Mouse (Mus musculus) midbrain, embryonic 13.5 days (tissue): Measurements from ENCODE around the gene Mtor. TPM values are rescaled to one million over a fixed set of nuclear protein-coding genes. Genes with fewer than 3 reads are reported as not detected.
A peak's percentile ranks its signal among the peaks of the same experiment; 100 is the strongest.

ENCODE experiments used
- ATAC-seq: fragments of 200-750 bp; cut with Nextera tagmentation; 2 replicates; pipeline ENCODE4 v1.8.0; 2017; ENCODE audit warnings: mild to moderate bottlenecking, moderate TSS enrichment, moderate library complexity
- H3K27ac ChIP-seq: fragments of 300-500 bp; sonication (generic); 2 replicates; pipeline ENCODE4 v1.5.1; 2015; ENCODE audit warnings: inconsistent platforms, mild to moderate bottlenecking, moderate library complexity
- H3K27me3 ChIP-seq: fragments of 300-500 bp; sonication (generic); 2 replicates; pipeline ENCODE4 v1.6.1; 2015; ENCODE audit warnings: mild to moderate bottlenecking, inconsistent platforms
- H3K36me3 ChIP-seq: fragments of 300-500 bp; sonication (generic); 2 replicates; pipeline ENCODE4 v1.6.1; 2015; ENCODE audit warnings: mild to moderate bottlenecking, inconsistent platforms
- H3K4me1 ChIP-seq: fragments of 300-500 bp; sonication (generic); replicated peaks from 2 replicates; pipeline ENCODE4 v1.6.1; 2015; ENCODE audit warnings: inconsistent platforms
- H3K4me2 ChIP-seq: fragments of 300-500 bp; sonication (generic); replicated peaks from 2 replicates; pipeline ENCODE4 v1.6.1; 2015; ENCODE audit warnings: moderate library complexity, mild to moderate bottlenecking, inconsistent platforms
- H3K4me3 ChIP-seq: fragments of 300-500 bp; sonication (generic); replicated peaks from 2 replicates; pipeline ENCODE4 v1.5.1; 2015; ENCODE audit warnings: mild to moderate bottlenecking, inconsistent platforms
- H3K9ac ChIP-seq: fragments of 300-500 bp; sonication (generic); replicated peaks from 2 replicates; pipeline ENCODE4 v1.6.1; 2015; ENCODE audit warnings: mild to moderate bottlenecking, inconsistent platforms
- H3K9me3 ChIP-seq: fragments of 300-500 bp; sonication (generic); 2 replicates; pipeline ENCODE4 v1.6.1; 2016; ENCODE audit warnings: mild to moderate bottlenecking, inconsistent platforms
- WGBS: fragments of 180-500 bp; shearing (Covaris S2); methylation state at CpG from one replicate; pipeline ENCODE4 v1.1.7; 2015; 5-methylcytosine and 5-hydroxymethylcytosine counted together
- polyA plus RNA-seq: library from polyadenylated mRNA; unstranded; fragments of >200 nt; fragmentation: Nextera tagmentation; extraction: Ambion mirVana; gene quantifications from 2 replicates; pipeline ENCODE4 v1.2.1, GENCODE M21; 2015

Gene Mtor
- polyA plus RNA-seq, 1 experiment from 2014 or later: 27.3 TPM

GRCm38 (mm10) chr4:148495874-148496689 is 47.7 kb downstream of the Mtor start:
- no peak overlapping the region for H3K4me2 ChIP-seq
- H3K9ac ChIP-seq: no peak overlapping the region
- 84% methylated on average over 25 of the region's 25 CpGs for WGBS
- no peak overlapping the region; the same call in 1 of the 2 replicates for H3K27ac ChIP-seq
- H3K4me1 ChIP-seq: no peaks in the 10 kb centered on the region
- no peaks in the 10 kb centered on the region for H3K27me3 ChIP-seq
- H3K9me3 ChIP-seq: no peaks in the 10 kb centered on the region
- H3K4me3 ChIP-seq: no peak overlapping the region
- ATAC-seq: peak; percentile 70; the same call in 1 of the 2 replicates
- peaks cover 86% of the 10 kb centered on the region for H3K36me3 ChIP-seq

- Histone ChIP-seq H3K9me3 (no peaks in the 10 kb centered on the region), H3K36me3 (peaks cover 95% of the 10 kb centered on the region), H3K27ac (no peak within 1 kb of the TSS), H3K27me3 (no peaks in the 10 kb centered on the region), H3K9ac (no peak within 1 kb of the TSS), H3K4me1 (no peaks in the 10 kb centered on the region), H3K4me2 (no peak within 1 kb of the TSS), H3K4me3 (no peak within 1 kb of the TSS)
- ATAC-seq: no peak
- 67% methylated on average over 4 of the region's 4 CpGs for WGBS
Measured at GRCm38 (mm10) chr4:148500410-148500867, 52.0 kb downstream of the Mtor start, which contains the start of gene Angptl7. TSS of gene Angptl7 (minus strand) at chr4:148500460.

GRCm38 (mm10) chr4:148504497-148504959 is 56.1 kb downstream of the Mtor start:
- H3K9me3 ChIP-seq: no peaks in the 10 kb centered on the region
- no peaks in the 10 kb centered on the region for H3K4me1 ChIP-seq
- WGBS: 91% methylated on average over 8 of the region's 8 CpGs
- no peak overlapping the region for H3K27ac ChIP-seq
- no peak for ATAC-seq
- H3K36me3 ChIP-seq: peaks cover 89% of the 10 kb centered on the region
- H3K4me2 ChIP-seq: no peak overlapping the region
- no peak overlapping the region for H3K4me3 ChIP-seq
- no peak overlapping the region for H3K9ac ChIP-seq
- no peaks in the 10 kb centered on the region for H3K27me3 ChIP-seq

GRCm38 (mm10) chr4:148507585-148507984 is 59.2 kb downstream of the Mtor start:
- no peak overlapping the region for H3K27ac ChIP-seq
- H3K4me3 ChIP-seq: no peak overlapping the region
- no peak overlapping the region for H3K9ac ChIP-seq
- no peak overlapping the region for H3K4me2 ChIP-seq
- H3K27me3 ChIP-seq: no peaks in the 10 kb centered on the region
- no peak for ATAC-seq
- no peaks in the 10 kb centered on the region for H3K9me3 ChIP-seq
- no peaks in the 10 kb centered on the region for H3K4me1 ChIP-seq
- H3K36me3 ChIP-seq: peaks cover 77% of the 10 kb centered on the region
- WGBS: 86% methylated on average over 5 of the region's 5 CpGs

- H3K9ac ChIP-seq: no peak overlapping the region
- H3K36me3 ChIP-seq: peaks cover 77% of the 10 kb centered on the region
- no peak overlapping the region for H3K27ac ChIP-seq
- no peak overlapping the region for H3K4me2 ChIP-seq
- H3K27me3 ChIP-seq: no peaks in the 10 kb centered on the region
- H3K4me1 ChIP-seq: no peaks in the 10 kb centered on the region
- H3K4me3 ChIP-seq: no peak overlapping the region
- 96% methylated on average over 14 of the region's 14 CpGs for WGBS
- no peaks in the 10 kb centered on the region for H3K9me3 ChIP-seq
- ATAC-seq: no peak
Measured at GRCm38 (mm10) chr4:148508084-148508849, 59.9 kb downstream of the Mtor start.

GRCm38 (mm10) chr4:148509450-148510084 is 61.2 kb downstream of the Mtor start:
- Histone ChIP-seq H3K4me2 (no peak overlapping the region), H3K4me3 (no peak overlapping the region), H3K4me1 (no peaks in the 10 kb centered on the region), H3K9ac (no peak overlapping the region), H3K36me3 (peaks cover 77% of the 10 kb centered on the region), H3K9me3 (no peaks in the 10 kb centered on the region), H3K27me3 (no peaks in the 10 kb centered on the region), H3K27ac (no peak overlapping the region)
- ATAC-seq: no peak
- 90% methylated on average over 8 of the region's 8 CpGs for WGBS

- Histone ChIP-seq H3K9ac (no peak overlapping the region), H3K4me2 (no peak overlapping the region), H3K4me1 (no peaks in the 10 kb centered on the region), H3K36me3 (peaks cover 79% of the 10 kb centered on the region), H3K4me3 (no peak overlapping the region), H3K9me3 (no peaks in the 10 kb centered on the region), H3K27ac (no peak overlapping the region), H3K27me3 (no peaks in the 10 kb centered on the region)
- 89% methylated on average over 4 of the region's 4 CpGs for WGBS
- no peak for ATAC-seq
Measured at GRCm38 (mm10) chr4:148510691-148511090, 62.3 kb downstream of the Mtor start.

- no peak for ATAC-seq
- no peaks in the 10 kb centered on the region for H3K4me1 ChIP-seq
- H3K36me3 ChIP-seq: peaks cover 77% of the 10 kb centered on the region
- H3K4me3 ChIP-seq: no peak overlapping the region
- H3K9ac ChIP-seq: no peak overlapping the region
- H3K4me2 ChIP-seq: no peak overlapping the region
- no peaks in the 10 kb centered on the region for H3K27me3 ChIP-seq
- no peak overlapping the region for H3K27ac ChIP-seq
- WGBS: 97% methylated on average over 4 of the region's 4 CpGs
- H3K9me3 ChIP-seq: no peaks in the 10 kb centered on the region
Measured at GRCm38 (mm10) chr4:148511334-148511733, 62.9 kb downstream of the Mtor start.

GRCm38 (mm10) chr4:148513021-148513559 is 64.7 kb downstream of the Mtor start:
- WGBS: 80% methylated on average over 6 of the region's 6 CpGs
- H3K9ac ChIP-seq: no peak overlapping the region
- no peak for ATAC-seq
- H3K36me3 ChIP-seq: peaks cover 77% of the 10 kb centered on the region
- H3K4me2 ChIP-seq: no peak overlapping the region
- no peak overlapping the region for H3K27ac ChIP-seq
- no peak overlapping the region for H3K4me3 ChIP-seq
- no peaks in the 10 kb centered on the region for H3K27me3 ChIP-seq
- H3K9me3 ChIP-seq: no peaks in the 10 kb centered on the region
- H3K4me1 ChIP-seq: peaks cover 7% of the 10 kb centered on the region

- 92% methylated on average over 2 of the region's 2 CpGs for WGBS
- peaks cover 73% of the 10 kb centered on the region for H3K36me3 ChIP-seq
Measured at GRCm38 (mm10) chr4:148515313-148515712, 66.9 kb downstream of the Mtor start.

GRCm38 (mm10) chr4:148517809-148518208 is 69.4 kb downstream of the Mtor start:
- Histone ChIP-seq H3K9me3 (no peaks in the 10 kb centered on the region), H3K27me3 (no peaks in the 10 kb centered on the region), H3K4me3 (no peak overlapping the region), H3K4me1 (peaks cover 19% of the 10 kb centered on the region), H3K36me3 (peaks cover 73% of the 10 kb centered on the region), H3K27ac (peak overlapping the region; percentile 82), H3K9ac (peak overlapping the region; percentile 33; the same call in 1 of the 2 replicates), H3K4me2 (no peak overlapping the region)
- no peak for ATAC-seq
- 27% methylated on average over 4 of the region's 4 CpGs for WGBS

More at GRCm38 (mm10) chr4:148515313-148515712, 66.9 kb downstream of the Mtor start:
- Histone ChIP-seq H3K9me3 (no peaks in the 10 kb centered on the region), H3K27me3 (no peaks in the 10 kb centered on the region), H3K27ac (no peak overlapping the region), H3K9ac (no peak overlapping the region), H3K4me3 (no peak overlapping the region), H3K4me2 (no peak overlapping the region), H3K4me1 (peaks cover 19% of the 10 kb centered on the region)
- no peak for ATAC-seq
